Mouse (Mus musculus) C2C12 (cell line): ENCODE measurements at regions not wholly inside any gene's neighbourhood (a gene's known extent, or its start where the extent isn't known, plus 50 kb on each side); places are given as distances from the start of the nearest gene placed in this dataset.

Source experiments
- CEBPB ChIP-seq: IDR thresholded peaks from one replicate; pipeline ENCODE4 v1.6.1; 2011; ENCODE audit warnings: low read depth, mild to moderate bottlenecking, control low read depth, moderate library complexity
- CTCF ChIP-seq: IDR thresholded peaks from one replicate; pipeline ENCODE4 v1.5.1; 2011; ENCODE audit not compliant: control insufficient read depth, insufficient read depth, insufficient read length
- MAX ChIP-seq: IDR thresholded peaks from one replicate; pipeline ENCODE4 v1.6.1; 2011; ENCODE audit warnings: mild to moderate bottlenecking, control low read depth
- MYOD1 ChIP-seq: IDR thresholded peaks from one replicate; pipeline ENCODE4 v1.6.1; 2011; ENCODE audit warnings: low read depth; ENCODE audit not compliant: control insufficient read depth, insufficient read length
- MYOG ChIP-seq: IDR thresholded peaks from one replicate; pipeline ENCODE4 v1.6.1; 2011; ENCODE audit not compliant: control insufficient read depth, insufficient read length; ENCODE audit errors: extremely low read depth
- USF1 ChIP-seq: IDR thresholded peaks from one replicate; pipeline ENCODE4 v1.6.1; 2011; ENCODE audit warnings: low read depth, mild to moderate bottlenecking, control low read depth, moderate library complexity

DNA sequence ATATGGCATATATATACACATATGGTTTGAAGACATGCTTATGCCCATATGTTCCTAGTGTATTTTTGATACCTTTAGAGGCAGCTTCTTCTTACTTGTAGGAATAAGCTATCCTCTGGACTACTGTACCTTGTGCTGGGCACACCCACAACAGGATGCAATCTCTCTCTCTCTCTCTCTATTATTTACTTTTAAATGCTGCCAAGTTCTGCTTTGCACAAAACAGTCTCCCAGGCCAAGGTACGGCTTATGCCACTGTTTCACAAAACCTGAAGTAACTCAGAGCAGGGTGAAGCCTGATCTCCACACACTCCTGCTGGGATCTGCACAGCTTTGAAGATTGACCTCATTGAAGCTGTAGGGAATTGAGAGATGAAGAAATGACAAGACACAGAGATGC lies 549.8 kb upstream of the Gm5415 start:
- no peak for TF ChIP-seq CTCF
- TF ChIP-seq MAX, result no peak
- TF ChIP-seq USF1, result no peak
- TF ChIP-seq MYOD1, result no peak
- TF ChIP-seq CEBPB, result no peak
- TF ChIP-seq MYOG, result no peak
